Mouse (Mus musculus) bone marrow, adult 2 months (tissue): Measurements from ENCODE around the gene Ephb1.

Source experiments
- CTCF ChIP-seq: fragments of 200-500 bp; IDR thresholded peaks from 2 replicates; pipeline ENCODE4 v1.5.1; 2011; ENCODE audit warnings: low read length, control low read depth; ENCODE audit not compliant: control insufficient read depth, insufficient read depth
- POLR2A ChIP-seq: fragments of 200-500 bp; IDR thresholded peaks from 2 replicates; pipeline ENCODE4 v1.6.1; 2011; ENCODE audit warnings: low read depth, mild to moderate bottlenecking, control low read depth, low read length, borderline replicate concordance; ENCODE audit not compliant: control insufficient read depth

GRCm38 (mm10) chr9:102139181-102139580, 215.3 kb downstream of the Ephb1 start:
- no peak for TF ChIP-seq POLR2A
- TF ChIP-seq CTCF, result no peak
